Mouse (Mus musculus) cerebellum, postnatal 25 days (tissue): ENCODE data around the gene Hist1h4n.

Source experiments
- DNase-seq, 2 experiments: peaks; one replicate each; pipeline ENCODE4 v3.0.0; 2021; ENCODE audit warnings: mixed read lengths in 2 of 2

Gene Hist1h4n

DNA sequence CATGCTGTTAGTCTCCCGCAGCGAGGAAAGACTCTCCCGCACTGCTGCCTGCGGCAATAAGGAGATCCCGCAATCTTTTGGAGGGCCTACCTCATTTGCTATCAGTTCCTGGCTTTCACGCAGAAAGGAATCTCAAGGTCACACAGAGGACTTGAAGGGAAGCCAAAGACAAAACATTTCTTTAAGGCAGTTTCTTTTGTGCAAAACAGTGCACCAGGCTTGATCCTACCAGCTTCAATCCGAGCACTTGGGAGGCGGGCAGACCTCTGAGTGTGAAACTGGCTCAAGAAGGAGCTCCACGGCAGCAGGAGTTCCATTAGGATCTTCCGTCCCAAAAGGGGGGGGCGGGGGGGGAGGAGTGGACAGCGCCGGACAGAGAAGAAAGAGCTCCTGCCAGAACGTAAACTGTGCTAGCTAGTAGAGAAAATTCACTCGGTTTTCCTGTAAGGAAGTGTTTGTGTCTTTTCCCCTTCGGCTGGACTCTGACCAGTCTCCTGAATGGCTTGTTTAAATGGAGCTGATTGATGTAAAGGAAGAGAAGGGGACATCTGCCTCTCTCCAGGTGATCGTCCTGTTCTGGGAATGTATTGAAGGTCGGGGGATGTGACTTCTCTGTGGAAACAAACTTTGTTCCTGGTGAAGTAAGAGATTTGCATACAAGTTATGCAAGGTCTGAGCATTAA is 41.3 kb downstream of the Hist1h4n start:
- no peak for DNase-seq

DNA sequence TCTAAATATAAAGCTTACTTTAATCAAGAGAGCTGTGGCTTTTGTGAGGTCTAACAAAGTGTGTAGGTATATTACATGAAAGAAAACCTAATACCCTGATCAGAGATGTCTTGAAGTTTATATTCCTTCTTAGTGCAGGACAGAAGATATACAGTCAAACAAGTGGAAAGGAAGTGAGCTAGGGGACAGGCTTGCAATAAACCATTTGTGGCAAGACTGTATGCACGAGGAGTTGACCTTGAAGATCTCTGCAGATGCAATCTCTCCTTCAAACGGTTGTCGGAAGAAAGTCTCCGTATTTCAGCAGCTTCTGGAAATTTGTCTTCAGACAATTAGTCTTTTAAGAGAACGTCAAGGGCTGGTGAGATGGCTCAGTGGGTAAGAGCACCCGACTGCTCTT is 42.1 kb downstream of the Hist1h4n start:
- DNase-seq = no peak

DNA sequence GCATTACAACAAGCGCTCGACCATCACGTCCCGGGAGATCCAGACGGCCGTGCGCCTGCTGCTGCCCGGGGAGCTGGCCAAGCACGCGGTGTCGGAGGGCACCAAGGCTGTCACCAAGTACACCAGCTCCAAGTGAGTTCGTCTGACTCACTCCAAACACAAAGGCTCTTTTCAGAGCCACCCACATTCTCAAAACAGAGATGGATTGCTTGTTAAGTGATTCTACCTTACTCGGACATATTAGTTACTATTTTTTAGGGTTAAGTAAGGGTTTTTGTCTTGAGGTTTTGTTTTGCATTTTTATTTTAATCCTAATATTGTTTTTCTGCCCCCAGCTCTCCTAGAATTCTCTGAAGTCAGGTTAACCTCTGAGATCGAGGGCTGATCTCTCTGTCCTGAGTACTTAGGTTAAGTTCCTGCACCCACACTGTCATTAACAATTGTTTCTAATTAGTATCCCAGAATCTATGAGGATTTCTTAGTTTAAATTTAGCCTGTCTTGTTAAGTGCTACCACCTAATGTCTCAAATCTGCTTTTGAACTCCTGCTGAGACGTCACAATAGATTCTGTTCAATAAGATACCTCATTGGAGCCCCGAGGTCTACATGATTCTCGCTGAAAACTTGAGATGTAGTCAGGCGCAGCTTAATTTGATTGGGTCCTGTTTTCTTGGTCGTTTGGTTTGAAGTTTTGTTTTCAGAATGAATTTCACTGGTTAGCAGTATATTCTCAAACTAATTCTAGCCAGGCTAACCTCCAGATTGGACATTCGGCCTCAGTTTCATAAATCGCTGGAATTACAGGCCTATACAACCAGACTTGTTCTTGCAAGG is 44.0 kb downstream of the Hist1h4n start:
- no peak for DNase-seq

DNA sequence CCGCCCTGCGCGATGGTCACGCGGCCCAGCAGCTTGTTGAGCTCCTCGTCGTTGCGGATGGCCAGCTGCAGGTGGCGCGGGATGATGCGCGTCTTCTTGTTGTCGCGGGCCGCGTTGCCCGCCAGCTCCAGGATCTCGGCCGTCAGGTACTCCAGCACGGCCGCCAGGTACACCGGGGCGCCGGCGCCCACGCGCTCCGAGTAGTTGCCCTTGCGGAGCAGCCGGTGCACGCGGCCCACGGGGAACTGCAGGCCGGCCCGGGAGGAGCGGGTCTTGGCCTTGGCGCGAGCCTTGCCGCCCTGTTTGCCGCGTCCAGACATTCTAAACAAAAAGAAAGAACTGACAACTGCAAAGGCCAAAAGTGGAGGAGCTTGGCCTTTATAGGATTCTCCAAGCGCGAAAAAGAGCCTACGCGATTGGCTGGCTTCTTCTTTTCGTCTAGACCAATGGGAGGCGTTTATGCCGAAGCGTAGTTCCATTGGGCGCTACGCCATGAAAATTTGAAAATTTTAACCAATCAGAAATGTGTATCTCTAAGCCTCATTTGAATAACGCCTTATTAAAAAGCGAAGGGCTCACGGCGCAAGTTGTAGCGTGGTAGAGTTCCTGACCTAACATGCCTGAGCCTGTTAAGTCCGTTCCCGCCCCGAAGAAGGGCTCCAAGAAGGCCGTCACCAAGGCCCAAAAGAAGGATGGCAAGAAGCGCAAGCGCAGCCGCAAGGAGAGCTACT is 44.9 kb downstream of the Hist1h4n start, which contains the start of the genes Hist1h2an and Hist1h2bp:
Gene Hist1h2an, minus strand, starts transcription at position 320 of the 731 bp plus-strand sequence.
Gene Hist1h2bp, plus strand, starts transcription at position 563 of the 731 bp plus-strand sequence.
- DNase-seq = peak; percentile 85 to 87

DNA sequence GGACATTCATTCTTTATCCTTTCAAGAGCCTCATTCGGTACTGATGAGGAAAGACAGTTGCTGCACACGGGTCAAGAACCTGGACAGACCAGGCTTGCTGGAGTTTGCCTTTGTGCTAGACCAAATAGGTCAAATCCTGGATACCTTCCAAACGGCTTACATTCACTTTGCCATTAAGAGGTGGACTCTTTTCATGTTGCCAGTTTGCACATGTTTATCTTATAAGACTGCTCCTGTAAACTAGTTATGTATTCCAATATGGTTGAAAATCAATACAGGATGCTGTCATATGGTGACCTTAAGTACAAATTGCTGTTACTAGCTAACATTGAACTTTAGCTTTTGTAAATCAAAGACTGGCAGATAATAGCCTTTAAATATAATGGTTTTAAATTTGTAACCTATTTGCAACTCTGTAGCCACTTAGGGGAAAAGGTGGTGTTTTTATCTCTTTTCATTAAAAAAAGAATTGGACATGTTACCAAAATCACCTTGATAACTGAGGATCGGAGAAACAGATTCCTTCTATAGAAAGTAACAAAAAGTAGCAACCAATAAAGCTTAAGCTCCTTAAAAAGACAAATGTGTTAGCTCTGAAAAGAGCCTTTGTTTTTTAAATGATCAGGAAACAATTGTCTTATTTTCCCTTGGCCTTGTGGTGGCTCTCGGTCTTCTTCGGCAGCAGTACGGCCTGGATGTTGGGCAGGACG is 45.7 kb downstream of the Hist1h4n start:
- DNase-seq = peak in 1 of 2 experiments; percentile 15

DNA sequence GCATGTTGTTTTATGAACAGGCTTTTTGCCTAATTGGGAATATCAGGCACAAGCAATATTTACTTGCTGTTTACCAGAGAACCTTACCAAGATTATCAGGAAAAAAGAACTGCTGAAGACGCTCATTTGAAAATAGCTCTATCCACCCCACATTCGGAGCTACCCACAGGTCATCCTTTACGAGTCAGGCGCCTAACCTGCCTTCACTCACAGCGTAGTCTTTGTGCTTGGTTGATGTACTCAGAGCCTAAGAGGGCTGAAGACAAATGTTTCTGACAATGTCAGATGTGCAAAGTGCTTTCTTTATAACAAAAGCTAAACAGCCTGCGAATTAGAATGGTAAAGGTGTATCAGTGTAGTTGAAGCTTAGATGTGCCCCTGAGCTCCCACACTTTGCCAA is 47.7 kb downstream of the Hist1h4n start:
- no peak for DNase-seq

DNA sequence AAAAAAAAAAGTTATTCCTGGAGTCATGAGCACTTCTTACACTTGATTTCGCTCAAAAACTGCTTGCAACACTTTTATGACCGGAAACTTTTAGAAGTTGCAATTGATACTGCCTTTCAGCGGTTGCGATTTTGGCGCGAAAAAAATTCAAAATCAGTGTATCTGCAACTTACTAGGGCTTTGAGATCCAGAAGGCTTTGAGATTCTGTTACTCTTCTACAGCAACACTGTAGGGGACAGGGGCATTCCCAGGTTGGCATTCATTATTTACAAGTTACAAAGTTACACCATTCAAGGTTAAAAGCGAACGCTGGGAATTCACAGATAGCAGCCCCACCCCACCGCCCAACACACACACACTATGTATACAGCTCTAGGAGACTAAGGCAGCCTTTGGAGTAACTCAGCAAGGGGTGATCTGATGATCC is 48.2 kb downstream of the Hist1h4n start:
- peak in 1 of 2 experiments; percentile 25 for DNase-seq

DNA sequence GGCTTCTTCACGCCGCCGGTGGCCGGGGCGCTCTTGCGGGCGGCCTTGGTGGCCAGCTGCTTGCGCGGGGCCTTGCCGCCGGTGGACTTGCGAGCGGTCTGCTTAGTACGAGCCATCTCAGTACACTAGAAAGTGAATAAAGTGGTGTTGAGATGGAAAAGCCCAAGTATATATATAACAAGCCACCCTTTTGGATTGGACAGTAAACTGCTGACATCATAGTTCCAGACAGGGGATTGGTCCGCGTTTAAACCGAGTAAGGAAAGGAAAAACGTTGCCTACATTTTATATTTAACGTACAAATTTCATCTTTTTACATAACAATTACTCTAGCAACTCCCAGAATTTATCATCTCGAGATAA is 48.8 kb downstream of the Hist1h4n start, which contains the start of gene Hist1h3i:
Gene Hist1h3i, minus strand, starts transcription at position 116 of the 363 bp plus-strand sequence.
- peak; percentile 59 to 60 for DNase-seq

DNA sequence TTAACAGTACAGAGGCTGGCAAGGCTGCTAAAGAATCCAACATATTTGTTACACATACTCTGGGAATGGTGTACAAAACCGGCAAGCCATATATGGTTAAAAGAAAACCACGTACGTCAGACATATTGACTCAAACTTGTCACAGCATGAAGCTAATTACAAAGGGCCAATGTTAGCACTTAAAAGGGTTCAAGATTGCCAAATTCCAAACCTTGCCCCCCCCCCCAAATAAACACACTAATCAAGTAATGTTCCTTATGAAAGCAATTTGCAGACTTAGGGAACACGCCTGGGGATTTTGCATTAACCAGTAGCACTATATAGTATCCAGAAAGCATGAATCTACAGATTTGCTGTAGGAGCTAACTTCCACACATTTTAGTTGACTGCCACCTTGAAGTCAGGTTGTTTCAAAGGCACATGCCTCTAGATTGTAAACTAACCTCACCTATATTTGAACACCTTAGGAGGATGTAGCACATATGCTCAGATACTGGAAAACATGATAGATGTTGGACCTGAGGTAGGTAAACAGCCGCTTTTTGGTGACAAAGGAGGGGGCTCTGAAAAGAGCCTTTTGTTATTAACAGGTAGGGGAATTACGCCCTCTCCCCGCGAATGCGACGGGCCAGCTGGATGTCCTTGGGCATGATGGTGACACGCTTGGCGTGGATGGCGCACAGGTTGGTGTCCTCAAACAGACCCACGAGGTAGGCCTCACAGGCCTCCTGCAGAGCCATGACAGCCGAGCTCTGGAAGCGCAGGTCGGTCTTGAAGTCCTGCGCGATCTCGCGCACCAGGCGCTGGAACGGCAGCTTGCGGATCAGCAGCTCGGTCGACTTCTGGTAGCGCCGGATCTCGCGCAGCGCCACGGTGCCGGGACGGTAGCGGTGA is 49.4 kb downstream of the Hist1h4n start:
- peak; percentile 22 to 34 for DNase-seq
